Mouse (Mus musculus): ENCODE measurements around the gene Rps26. TPM values are rescaled to one million over a fixed set of nuclear protein-coding genes. Genes with fewer than 3 reads are reported as not detected.
"Not testable (repeated sequence)": the region's sequence is repeated elsewhere in the genome, so short reads cannot be mapped to it uniquely, and the experiment has no call there.

Gene Rps26
- polyA plus RNA-seq, 1 experiment, result 1,193 TPM

GRCm38 (mm10) chr10:128635697-128636096 lies 9.2 kb upstream of the Rps26 start:
- no peak overlapping the region for H3K27ac ChIP-seq (ENCODE audit: control insufficient read depth, insufficient read depth, low read depth, low read length, poor library complexity)
- TF ChIP-seq CTCF (IDR thresholded peaks at IDR 0.05; ENCODE audit: control insufficient read depth, insufficient read depth, low read length), result no peak
- TF ChIP-seq POLR2A (IDR thresholded peaks at IDR 0.05; ENCODE audit: borderline replicate concordance, control insufficient read depth, low read depth, low read length), result no peak
- 91% methylated on average over 13 of the region's 13 CpGs for WGBS

DNA sequence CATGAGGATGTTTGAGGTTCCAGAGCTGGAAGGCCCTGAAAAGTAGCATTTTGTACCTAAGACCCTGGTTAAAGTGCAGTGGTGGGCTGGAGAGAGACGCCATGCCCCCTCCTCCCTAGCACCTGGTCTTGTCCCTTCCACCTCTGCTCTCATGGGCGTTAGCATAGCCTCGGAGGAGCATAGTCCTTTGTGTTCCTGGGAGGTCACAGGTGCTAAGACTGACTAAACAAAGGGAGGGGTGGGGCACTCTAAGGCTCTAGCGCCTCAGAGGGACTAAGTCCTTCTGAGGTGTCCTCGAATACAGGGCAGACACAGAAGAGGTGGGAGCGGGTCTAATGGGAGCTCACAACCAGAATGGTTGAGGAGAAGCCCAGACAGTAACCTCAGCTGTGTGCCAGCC lies 5.0 kb upstream of the Rps26 start:
- WGBS, result 60% methylated on average over 6 of the region's 6 CpGs

More at GRCm38 (mm10) chr10:128635697-128636096, 9.2 kb upstream of the Rps26 start:
- H3K4me3 ChIP-seq (replicated peaks; ENCODE audit: control insufficient read depth, low read depth, low read length), result no peak overlapping the region
- H3K4me1 ChIP-seq (ENCODE audit: control insufficient read depth, insufficient read depth, low read length), result no peaks in the 10 kb centered on the region

GRCm38 (mm10) chr10:128630306-128630705 lies 3.8 kb upstream of the Rps26 start:
- not testable (repeated sequence) for H3K27ac ChIP-seq (ENCODE audit: control insufficient read depth, insufficient read depth, low read depth, low read length, poor library complexity); H3K4me3 ChIP-seq (replicated peaks; ENCODE audit: control insufficient read depth, low read depth, low read length); H3K4me1 ChIP-seq (ENCODE audit: control insufficient read depth, insufficient read depth, low read length)
- WGBS, result 82% methylated on average over 5 of the region's 5 CpGs

More for the DNA sequence above, 5.0 kb upstream of the Rps26 start:
- Histone ChIP-seq H3K4me3 (replicated peaks; ENCODE audit: control insufficient read depth, low read depth, low read length) (no peak overlapping the region), H3K4me1 (ENCODE audit: control insufficient read depth, insufficient read depth, low read length) (no peaks in the 10 kb centered on the region; the same call in 1 of the 2 replicates), H3K27ac (ENCODE audit: control insufficient read depth, insufficient read depth, low read depth, low read length, poor library complexity) (no peak overlapping the region)
- TF ChIP-seq CTCF (IDR thresholded peaks at IDR 0.05; ENCODE audit: control insufficient read depth, insufficient read depth, low read length), result no peak
- TF ChIP-seq POLR2A (IDR thresholded peaks at IDR 0.05; ENCODE audit: borderline replicate concordance, control insufficient read depth, low read depth, low read length), result no peak

DNA sequence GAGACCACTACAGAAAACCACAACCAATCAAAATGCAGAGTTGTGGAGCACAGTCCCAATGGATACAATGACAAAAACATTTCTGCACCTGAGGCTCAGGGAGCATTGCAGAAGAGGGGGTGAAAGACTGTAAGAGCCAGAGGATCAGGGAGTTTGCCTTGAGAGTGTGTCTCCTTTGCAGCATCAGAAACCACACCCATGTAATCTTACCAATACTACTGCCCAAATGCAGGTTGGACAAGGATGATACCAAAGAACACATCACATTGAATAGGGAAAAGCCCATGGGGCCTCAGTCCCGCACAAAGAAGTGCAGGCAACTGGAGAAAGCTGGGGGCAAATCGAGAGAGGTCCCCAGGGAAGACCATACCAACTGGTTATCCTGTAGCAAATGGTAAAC lies 3.2 kb upstream of the Rps26 start:
- peaks cover 3% of the 10 kb centered on the region; the same call in 1 of the 2 replicates for H3K4me1 ChIP-seq (ENCODE audit: control insufficient read depth, insufficient read depth, low read length)
- TF ChIP-seq CTCF (IDR thresholded peaks at IDR 0.05; ENCODE audit: control insufficient read depth, insufficient read depth, low read length) (no peak), POLR2A (IDR thresholded peaks at IDR 0.05; ENCODE audit: borderline replicate concordance, control insufficient read depth, low read depth, low read length) (no peak)
- WGBS, result 65% methylated on average over 2 of the region's 2 CpGs
- no peak overlapping the region for H3K4me3 ChIP-seq (replicated peaks; ENCODE audit: control insufficient read depth, low read depth, low read length)
- H3K27ac ChIP-seq (ENCODE audit: control insufficient read depth, insufficient read depth, low read depth, low read length, poor library complexity), result no peak overlapping the region

- Histone ChIP-seq H3K4me1 (ENCODE audit: control insufficient read depth, insufficient read depth, low read length) (peaks cover 3% of the 10 kb centered on the region; the same call in 1 of the 2 replicates), H3K4me3 (replicated peaks; ENCODE audit: control insufficient read depth, low read depth, low read length) (no peak overlapping the region), H3K27ac (ENCODE audit: control insufficient read depth, insufficient read depth, low read depth, low read length, poor library complexity) (no peak overlapping the region)
- 62% methylated on average over 10 of the region's 10 CpGs for WGBS
- TF ChIP-seq CTCF (IDR thresholded peaks at IDR 0.05; ENCODE audit: control insufficient read depth, insufficient read depth, low read length) (no peak), POLR2A (IDR thresholded peaks at IDR 0.05; ENCODE audit: borderline replicate concordance, control insufficient read depth, low read depth, low read length) (no peak)
These were observed 1.1 kb upstream of the Rps26 start for GRCm38 (mm10) chr10:128627398-128628317.

DNA sequence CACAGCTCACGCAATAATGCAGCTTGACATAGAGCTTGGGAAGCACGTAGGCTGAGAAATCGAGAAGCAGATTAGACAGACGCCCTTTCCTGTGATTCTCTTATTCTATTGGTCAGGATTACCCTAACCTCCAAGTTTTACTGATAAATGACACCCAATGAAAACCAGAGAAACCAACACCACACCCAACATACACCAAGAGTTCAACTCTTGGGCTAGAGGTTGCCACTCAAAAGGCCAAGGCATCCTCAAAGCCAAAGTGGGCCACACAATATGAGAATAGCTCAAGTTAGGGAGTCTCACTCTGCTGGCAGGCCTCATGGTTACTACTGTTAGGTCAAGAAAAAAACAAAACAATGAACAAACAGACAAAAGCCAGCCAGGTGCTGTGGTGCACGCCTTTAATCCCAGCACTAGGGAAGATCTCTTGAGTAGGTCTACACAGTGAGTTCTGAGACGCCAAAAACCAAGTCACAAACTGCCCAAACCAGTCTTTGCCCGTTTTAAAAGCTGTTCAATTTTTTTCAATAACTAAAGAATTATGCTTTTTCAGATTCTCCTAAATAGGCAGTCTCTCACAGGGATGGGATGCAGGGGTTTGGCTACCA lies 1.2 kb downstream of the Rps26 start:
- TF ChIP-seq CTCF (IDR thresholded peaks at IDR 0.05; ENCODE audit: control insufficient read depth, insufficient read depth, low read length) (no peak), POLR2A (IDR thresholded peaks at IDR 0.05; ENCODE audit: borderline replicate concordance, control insufficient read depth, low read depth, low read length) (no peak)
- Histone ChIP-seq H3K4me3 (replicated peaks; ENCODE audit: control insufficient read depth, low read depth, low read length) (peak overlapping the region; percentile 90), H3K4me1 (ENCODE audit: control insufficient read depth, insufficient read depth, low read length) (peaks cover 3% of the 10 kb centered on the region; the same call in 1 of the 2 replicates), H3K27ac (ENCODE audit: control insufficient read depth, insufficient read depth, low read depth, low read length, poor library complexity) (peak overlapping the region; percentile 63; the same call in 1 of the 2 replicates)
- WGBS, result 29% methylated on average over 7 of the region's 7 CpGs

DNA sequence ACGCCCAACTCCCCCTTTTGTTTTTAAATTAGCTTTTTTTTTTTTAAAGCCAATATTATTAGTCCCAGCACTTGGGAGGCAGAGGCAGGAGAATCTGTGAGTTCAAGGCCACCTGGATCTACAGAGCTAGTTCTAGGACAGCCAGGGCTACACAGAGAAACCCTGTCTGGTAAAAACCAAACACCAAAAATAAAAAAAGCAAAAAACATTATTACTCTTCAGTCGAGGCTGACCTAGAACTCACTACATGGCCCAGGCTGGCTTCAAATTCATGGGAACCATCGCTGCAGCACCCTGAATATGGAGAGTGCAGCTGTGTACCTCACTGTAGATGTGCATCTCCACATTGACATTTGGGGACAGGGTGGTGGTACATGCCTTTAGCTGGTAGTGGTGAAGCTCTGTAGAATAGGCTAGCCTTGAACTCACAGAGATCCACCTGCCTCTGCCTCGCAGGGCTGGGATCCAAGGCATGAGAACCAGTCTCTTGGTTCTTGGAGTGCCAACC lies 3.4 kb downstream of the Rps26 start:
- 94% methylated on average over 4 of the region's 4 CpGs for WGBS
- H3K4me3 ChIP-seq (replicated peaks; ENCODE audit: control insufficient read depth, low read depth, low read length); H3K4me1 ChIP-seq (ENCODE audit: control insufficient read depth, insufficient read depth, low read length); H3K27ac ChIP-seq (ENCODE audit: control insufficient read depth, insufficient read depth, low read depth, low read length, poor library complexity): not testable (repeated sequence)

DNA sequence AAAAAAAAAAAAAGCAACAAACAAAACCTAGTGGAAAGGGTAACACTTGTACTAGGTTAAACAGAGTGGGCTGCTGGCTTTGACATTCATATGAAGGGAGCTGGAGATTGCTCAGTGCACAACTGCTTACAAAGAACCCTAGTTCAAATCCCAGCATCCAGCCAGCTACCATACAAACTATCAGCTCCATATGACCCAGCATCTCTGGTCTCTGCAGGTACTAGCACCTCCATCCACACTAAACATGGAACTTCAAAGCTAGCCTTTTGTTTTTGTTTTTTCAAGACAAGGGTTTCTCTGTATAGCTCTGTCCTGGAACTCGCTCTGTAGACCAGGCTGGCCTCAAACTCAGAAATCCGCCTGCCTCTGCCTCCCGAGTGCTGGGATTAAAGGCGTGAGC lies 3.8 kb downstream of the Rps26 start:
- no peak overlapping the region for H3K27ac ChIP-seq (ENCODE audit: control insufficient read depth, insufficient read depth, low read depth, low read length, poor library complexity)
- peaks cover 3% of the 10 kb centered on the region; the same call in 1 of the 2 replicates for H3K4me1 ChIP-seq (ENCODE audit: control insufficient read depth, insufficient read depth, low read length)
- H3K4me3 ChIP-seq (replicated peaks; ENCODE audit: control insufficient read depth, low read depth, low read length), result no peak overlapping the region
- WGBS, result 86% methylated on average over 4 of the region's 4 CpGs
- no peak for TF ChIP-seq CTCF (IDR thresholded peaks at IDR 0.05; ENCODE audit: control insufficient read depth, insufficient read depth, low read length)
- TF ChIP-seq POLR2A (IDR thresholded peaks at IDR 0.05; ENCODE audit: borderline replicate concordance, control insufficient read depth, low read depth, low read length), result no peak
